Mouse (Mus musculus): ENCODE measurements around the gene Katnb1. TPM values are rescaled to one million over a fixed set of nuclear protein-coding genes. Genes with fewer than 3 reads are reported as not detected.

The Katnb1 gene
- total and polyA plus RNA-seq, 3 experiments = 9.8 to 19.8 (median 13.1) TPM

DNA sequence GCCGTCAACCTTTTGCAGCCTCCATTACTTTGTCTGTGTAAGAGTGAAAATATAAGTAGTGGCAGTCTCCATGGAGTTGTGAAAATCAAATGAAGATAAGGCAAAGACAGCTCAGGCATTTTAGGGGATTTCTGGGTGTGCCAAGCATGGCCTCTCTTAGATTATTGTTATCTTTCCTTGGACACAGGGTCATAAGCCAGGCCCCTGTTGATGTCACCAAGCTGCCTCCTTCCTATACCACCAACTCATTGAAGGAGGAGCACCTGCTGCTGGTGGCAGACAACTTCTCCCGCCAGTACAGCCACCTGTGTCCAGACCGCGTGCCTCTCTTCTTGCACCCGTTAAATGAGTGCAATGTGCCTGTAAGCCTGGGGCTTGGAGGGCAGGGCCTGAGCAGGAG, 24.6 kb upstream of the Katnb1 start:
- Histone ChIP-seq H3K27ac (ENCODE audit: insufficient read depth, low read depth) (no peak overlapping the region), H3K9me3 (replicated peaks; ENCODE audit: low read length) (peaks cover 7% of the 10 kb centered on the region), H3K4me3 (replicated peaks in 1 of 3; ENCODE audit: low read depth in 2 of 3, low read length in 2 of 3, poor library complexity in 1 of 3) (no peak overlapping the region), H3K27me3 (replicated peaks) (peaks cover 52% of the 10 kb centered on the region), H3K79me2 (replicated peaks; ENCODE audit: control insufficient read depth, extremely low read depth, insufficient read depth, poor library complexity, severe bottlenecking) (no peaks in the 10 kb centered on the region), H3K36me3 (replicated peaks in 1 of 2; ENCODE audit: control insufficient read depth in 1 of 2, insufficient read depth in 1 of 2, low read length in 1 of 2) (no peaks in the 10 kb centered on the region), H3K4me2 (ENCODE audit: insufficient read depth, low read depth, poor library complexity, severe bottlenecking) (no peak overlapping the region; the same call in 1 of the 2 replicates), H3K9ac (ENCODE audit: insufficient read depth, low read depth) (no peak overlapping the region), H3K4me1 (ENCODE audit: control insufficient read depth in 1 of 2, insufficient read depth in 2 of 2) (peaks cover 0 to 4% of the 10 kb centered on the region in 2 experiments; a peak in 1 of 4 replicates)
- in situ Hi-C loops (cut with MboI; ENCODE audit: low pct_ligation_motif_present, low pct_unique_long_range_greater_than_20kb, low sequenced_read_pairs) (no loop called here), dilution Hi-C loops (cut with MboI; ENCODE audit: extremely low pct_ligation_motif_present, extremely low pct_unique_long_range_greater_than_20kb, low sequenced_read_pairs) (no loop called here)
- no peak for DNase-seq (ENCODE audit: extremely low read depth)
- no peak for TF ChIP-seq MXI1 (IDR thresholded peaks at IDR 0.05; ENCODE audit: low read depth, low read length)
- TF ChIP-seq MAZ (IDR thresholded peaks at IDR 0.05; ENCODE audit: low read depth, low read length) = no peak
- TF ChIP-seq PAX5 (IDR thresholded peaks at IDR 0.05; ENCODE audit: low read length) = no peak
- TF ChIP-seq EP300 (IDR thresholded peaks at IDR 0.05; ENCODE audit: low read length) = no peak
- TF ChIP-seq HCFC1 (IDR thresholded peaks at IDR 0.05; ENCODE audit: low read depth, low read length) = no peak
- no peak for TF ChIP-seq CHD2 (IDR thresholded peaks at IDR 0.05; ENCODE audit: low read length)
- TF ChIP-seq ELF1 (IDR thresholded peaks at IDR 0.05; ENCODE audit: low read depth, low read length) = no peak

DNA sequence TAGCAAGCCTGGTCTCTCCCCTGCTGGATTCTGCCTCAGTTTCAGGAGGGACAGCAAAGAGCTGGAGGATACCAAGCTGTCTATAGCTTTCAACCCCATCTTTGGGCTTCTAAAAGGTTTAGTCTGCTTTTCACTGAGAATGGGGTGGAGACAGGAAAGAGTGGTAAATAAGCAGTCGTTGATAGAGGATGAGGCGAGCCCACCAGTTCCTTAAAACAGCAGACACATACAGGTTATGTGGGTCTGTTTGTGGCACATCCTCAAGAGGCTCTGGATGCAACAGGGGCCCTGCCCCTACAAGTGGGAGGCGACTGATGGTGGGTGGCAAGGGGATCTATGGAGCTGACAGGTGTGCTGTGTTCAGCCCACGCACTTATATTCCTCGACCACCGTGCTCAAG, 22.3 kb upstream of the Katnb1 start:
- Histone ChIP-seq H3K36me3 (replicated peaks in 1 of 2; ENCODE audit: control insufficient read depth in 1 of 2, insufficient read depth in 1 of 2, low read length in 1 of 2) (no peaks in the 10 kb centered on the region), H3K4me1 (ENCODE audit: control insufficient read depth in 1 of 2, insufficient read depth in 2 of 2) (peaks cover 0 to 4% of the 10 kb centered on the region in 2 experiments; a peak in 1 of 4 replicates), H3K27me3 (replicated peaks) (peaks cover 48% of the 10 kb centered on the region), H3K79me2 (replicated peaks; ENCODE audit: control insufficient read depth, extremely low read depth, insufficient read depth, poor library complexity, severe bottlenecking) (no peaks in the 10 kb centered on the region), H3K4me3 (replicated peaks in 1 of 3; ENCODE audit: low read depth in 2 of 3, low read length in 2 of 3, poor library complexity in 1 of 3) (no peak overlapping the region), H3K9me3 (replicated peaks; ENCODE audit: low read length) (peaks cover 7% of the 10 kb centered on the region), H3K4me2 (ENCODE audit: insufficient read depth, low read depth, poor library complexity, severe bottlenecking) (no peak overlapping the region), H3K27ac (ENCODE audit: insufficient read depth, low read depth) (no peak overlapping the region), H3K9ac (ENCODE audit: insufficient read depth, low read depth) (no peak overlapping the region)
- no peak for TF ChIP-seq ZC3H11A (IDR thresholded peaks at IDR 0.05; ENCODE audit: low read depth, low read length)
- no peak for TF ChIP-seq PAX5 (IDR thresholded peaks at IDR 0.05; ENCODE audit: low read length)
- TF ChIP-seq POLR2A (IDR thresholded peaks at IDR 0.05; ENCODE audit: low read depth, low read length) = no peak
- no peak for TF ChIP-seq MYC (IDR thresholded peaks at IDR 0.05; ENCODE audit: low read depth, low read length)
- no peak for TF ChIP-seq MAFK (IDR thresholded peaks at IDR 0.05; ENCODE audit: insufficient replicate concordance, low read length)
- TF ChIP-seq MAX (IDR thresholded peaks at IDR 0.05; ENCODE audit: low read length) = no peak
- TF ChIP-seq CTCF (conservative IDR thresholded peaks at IDR 0.05 in 1 of 2, IDR thresholded peaks at IDR 0.05 in 1 of 2; ENCODE audit: low read depth in 2 of 2, low read length in 2 of 2) = no peak
- dilution Hi-C loops (cut with MboI; ENCODE audit: extremely low pct_ligation_motif_present, extremely low pct_unique_long_range_greater_than_20kb, low sequenced_read_pairs) = no loop called here
- no peak for DNase-seq (ENCODE audit: extremely low read depth)
- in situ Hi-C loops (cut with MboI; ENCODE audit: low pct_ligation_motif_present, low pct_unique_long_range_greater_than_20kb, low sequenced_read_pairs) = no loop called here

DNA sequence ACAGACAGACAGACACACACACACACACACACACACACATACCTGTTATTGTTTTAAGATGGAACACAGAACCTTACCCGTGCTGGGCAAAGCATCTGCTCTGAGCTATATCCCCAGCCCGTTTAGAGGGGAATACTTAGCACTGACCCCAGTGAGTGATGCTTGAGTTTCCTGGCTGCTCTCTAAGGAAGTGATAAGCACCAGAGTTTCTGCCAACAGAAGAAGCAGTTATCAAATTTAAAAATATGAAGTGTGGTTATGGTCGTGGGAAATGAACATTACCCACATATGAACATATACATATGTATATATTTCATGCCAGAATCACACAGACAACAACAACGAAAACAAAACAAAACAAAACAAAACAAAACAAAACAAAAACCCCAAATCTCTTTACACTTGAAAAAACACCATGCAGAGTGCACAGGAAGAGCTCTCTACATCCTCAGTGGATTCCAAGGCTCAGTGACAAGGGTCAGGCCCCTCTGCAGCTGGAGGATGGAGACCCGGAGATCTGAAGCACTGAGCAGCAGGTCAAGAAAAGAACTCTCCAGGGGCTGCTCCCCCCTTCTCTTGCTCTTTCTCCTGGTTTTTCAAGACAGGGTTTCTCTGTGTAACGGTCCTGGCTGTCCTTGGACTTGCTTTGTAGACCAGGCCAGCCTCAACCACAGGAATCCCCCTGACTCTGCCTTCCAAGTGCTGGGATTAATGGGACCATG, 21.0 kb upstream of the Katnb1 start:
- H3K4me1 ChIP-seq (ENCODE audit: control insufficient read depth in 1 of 2, insufficient read depth in 2 of 2) = peaks cover 0 to 4% of the 10 kb centered on the region in 2 experiments; a peak in 1 of 4 replicates
- no peak overlapping the region for H3K27ac ChIP-seq (ENCODE audit: insufficient read depth, low read depth)
- DNase-seq (ENCODE audit: extremely low read depth) = no peak
- no peaks in the 10 kb centered on the region for H3K79me2 ChIP-seq (replicated peaks; ENCODE audit: control insufficient read depth, extremely low read depth, insufficient read depth, poor library complexity, severe bottlenecking)
- in situ Hi-C loops (cut with MboI; ENCODE audit: low pct_ligation_motif_present, low pct_unique_long_range_greater_than_20kb, low sequenced_read_pairs) (no loop called here), dilution Hi-C loops (cut with MboI; ENCODE audit: extremely low pct_ligation_motif_present, extremely low pct_unique_long_range_greater_than_20kb, low sequenced_read_pairs) (no loop called here)
- no peak overlapping the region for H3K4me3 ChIP-seq (replicated peaks in 1 of 3; ENCODE audit: low read depth in 2 of 3, low read length in 2 of 3, poor library complexity in 1 of 3)
- no peaks in the 10 kb centered on the region for H3K36me3 ChIP-seq (replicated peaks in 1 of 2; ENCODE audit: control insufficient read depth in 1 of 2, insufficient read depth in 1 of 2, low read length in 1 of 2)
- no peak for TF ChIP-seq JUND (conservative IDR thresholded peaks at IDR 0.05; ENCODE audit: low read depth, low read length)
- no peak for TF ChIP-seq USF1 (IDR thresholded peaks at IDR 0.05; ENCODE audit: low read depth, low read length)
- no peak for TF ChIP-seq RAD21 (IDR thresholded peaks at IDR 0.05; ENCODE audit: low read depth, low read length)
- TF ChIP-seq TCF12 (IDR thresholded peaks at IDR 0.05; ENCODE audit: low read depth, low read length) = no peak
- no peak for TF ChIP-seq ZKSCAN1 (IDR thresholded peaks at IDR 0.05; ENCODE audit: borderline replicate concordance, low read depth, low read length)
- no peak for TF ChIP-seq RCOR1 (conservative IDR thresholded peaks at IDR 0.05; ENCODE audit: low read depth, low read length)
- no peak for TF ChIP-seq MAFK (IDR thresholded peaks at IDR 0.05; ENCODE audit: insufficient replicate concordance, low read length)
- no peak for TF ChIP-seq NRF1 (IDR thresholded peaks at IDR 0.05; ENCODE audit: low read depth, low read length)
- TF ChIP-seq ELF1 (IDR thresholded peaks at IDR 0.05; ENCODE audit: low read depth, low read length) = no peak
- TF ChIP-seq SIN3A (IDR thresholded peaks at IDR 0.05; ENCODE audit: low read length) = no peak
- TF ChIP-seq CHD1 (IDR thresholded peaks at IDR 0.05; ENCODE audit: low read depth, low read length) = no peak
- no peak for TF ChIP-seq ZMIZ1 (IDR thresholded peaks at IDR 0.05; ENCODE audit: low read depth, low read length)
- TF ChIP-seq ZC3H11A (IDR thresholded peaks at IDR 0.05; ENCODE audit: low read depth, low read length) = no peak
- TF ChIP-seq HCFC1 (IDR thresholded peaks at IDR 0.05; ENCODE audit: low read depth, low read length) = no peak
- TF ChIP-seq KAT2A (IDR thresholded peaks at IDR 0.05; ENCODE audit: insufficient replicate concordance, low read length) = no peak
- TF ChIP-seq MYC (IDR thresholded peaks at IDR 0.05; ENCODE audit: low read depth, low read length) = no peak
- TF ChIP-seq EP300 (IDR thresholded peaks at IDR 0.05; ENCODE audit: low read length) = no peak
- TF ChIP-seq CTCF (conservative IDR thresholded peaks at IDR 0.05 in 1 of 2, IDR thresholded peaks at IDR 0.05 in 1 of 2; ENCODE audit: low read depth in 2 of 2, low read length in 2 of 2) = no peak
- H3K27me3 ChIP-seq (replicated peaks) = peaks cover 49% of the 10 kb centered on the region
- H3K4me2 ChIP-seq (ENCODE audit: insufficient read depth, low read depth, poor library complexity, severe bottlenecking) = no peak overlapping the region
- H3K9me3 ChIP-seq (replicated peaks; ENCODE audit: low read length) = peaks cover 7% of the 10 kb centered on the region
- H3K9ac ChIP-seq (ENCODE audit: insufficient read depth, low read depth) = no peak overlapping the region
